Mouse (Mus musculus): ENCODE data around the gene Slc36a3. TPM values are rescaled to one million over a fixed set of nuclear protein-coding genes. Genes with fewer than 3 reads are reported as not detected.
"Not testable (repeated sequence)": the region's sequence is repeated elsewhere in the genome, so short reads cannot be mapped to it uniquely, and the experiment has no call there.

Gene Slc36a3
- polyA plus RNA-seq, 1 experiment from 2014 or later, result not detected

DNA sequence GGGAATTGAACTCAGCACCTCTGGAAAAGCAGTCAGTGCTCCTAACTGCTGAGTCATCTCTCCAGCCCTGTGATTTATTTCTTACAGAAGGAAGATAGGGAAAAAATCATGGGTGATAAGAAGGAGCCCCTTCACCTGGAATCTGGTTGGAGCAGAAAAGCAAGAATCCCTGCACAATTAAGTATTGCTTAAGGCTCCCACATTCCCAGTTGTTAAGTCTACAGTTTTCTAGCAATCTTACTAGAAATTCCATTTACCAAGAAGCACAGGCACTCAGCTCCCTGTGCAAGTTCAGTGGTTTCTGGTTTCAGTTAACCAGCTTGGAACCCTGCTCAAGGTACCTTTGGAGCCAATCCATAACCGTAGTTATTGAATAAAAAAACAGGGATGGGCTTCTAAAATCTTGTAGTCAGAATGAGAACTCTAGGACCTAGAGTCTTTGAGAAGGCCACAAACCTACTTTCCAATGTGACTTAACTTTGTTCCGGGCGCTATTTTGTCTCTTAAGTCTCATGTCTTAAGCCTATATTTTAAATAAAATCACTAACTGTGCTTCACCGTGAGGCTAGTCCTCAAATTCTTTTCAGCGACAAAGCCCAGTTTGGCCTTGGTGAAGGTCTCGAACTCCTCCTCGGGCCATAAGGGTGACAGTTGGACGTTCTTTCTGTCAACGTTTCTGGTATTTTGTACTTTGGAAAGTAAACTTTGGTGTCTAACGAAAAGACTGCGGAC, 54.6 kb downstream of the Slc36a3 start:
- ATAC-seq (no peak), DNase-seq (no peak)
- Histone ChIP-seq H3K27me3 (ENCODE audit: insufficient read depth, low read length) (no peaks in the 10 kb centered on the region), H3K4me2 (ENCODE audit: low read depth, low read length) (peak overlapping the region; percentile 67), H3K9ac (replicated peaks) (peak overlapping the region; percentile 39), H3K4me1 (ENCODE audit: insufficient read depth) (peaks cover 32% of the 10 kb centered on the region), H3K4me3 (ENCODE audit: low read depth, low read length) (peak overlapping the region; percentile 34), H3K27ac (ENCODE audit: low read depth) (peak overlapping the region; percentile 87), H3K36me3 (replicated peaks; ENCODE audit: insufficient read depth, low read length) (no peaks in the 10 kb centered on the region), H3K9me3 (ENCODE audit: low read length) (no peaks in the 10 kb centered on the region)
- no peak for TF ChIP-seq EP300 (IDR thresholded peaks at IDR 0.05; ENCODE audit: low read depth)
- TF ChIP-seq CTCF (IDR thresholded peaks at IDR 0.05; ENCODE audit: low read depth), result no peak
- WGBS (ENCODE audit: insufficient replicate concordance), result 19% methylated on average over 11 of the region's 11 CpGs

DNA sequence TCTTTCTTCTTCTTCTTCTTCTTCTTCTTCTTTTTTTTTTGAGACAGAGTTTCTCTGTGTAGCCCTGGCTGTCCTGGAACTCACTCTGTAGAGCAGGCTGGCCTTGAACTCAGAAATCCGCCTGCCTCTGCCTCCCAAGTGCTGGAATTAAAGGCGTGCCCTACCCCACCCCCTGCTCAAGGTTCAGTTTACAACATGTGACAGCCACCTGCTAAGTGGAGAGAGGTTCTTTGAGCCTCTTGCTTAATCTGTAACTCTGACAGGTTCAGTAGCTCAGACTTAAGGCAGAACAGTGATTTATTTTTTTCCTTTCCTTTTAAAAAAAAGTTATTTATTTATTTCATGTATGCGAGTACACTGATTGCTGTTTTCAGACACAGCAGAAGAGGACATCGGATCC, 55.2 kb downstream of the Slc36a3 start:
- peaks cover 32% of the 10 kb centered on the region for H3K4me1 ChIP-seq (ENCODE audit: insufficient read depth)
- not testable (repeated sequence) for H3K27me3 ChIP-seq (ENCODE audit: insufficient read depth, low read length); H3K4me3 ChIP-seq (ENCODE audit: low read depth, low read length); H3K36me3 ChIP-seq (replicated peaks; ENCODE audit: insufficient read depth, low read length); ATAC-seq; H3K9ac ChIP-seq (replicated peaks); H3K9me3 ChIP-seq (ENCODE audit: low read length); DNase-seq; H3K4me2 ChIP-seq (ENCODE audit: low read depth, low read length)
- WGBS (ENCODE audit: insufficient replicate concordance), result 70% methylated on average over 4 of the region's 4 CpGs
- H3K27ac ChIP-seq (ENCODE audit: low read depth), result peak overlapping the region; percentile 87

DNA sequence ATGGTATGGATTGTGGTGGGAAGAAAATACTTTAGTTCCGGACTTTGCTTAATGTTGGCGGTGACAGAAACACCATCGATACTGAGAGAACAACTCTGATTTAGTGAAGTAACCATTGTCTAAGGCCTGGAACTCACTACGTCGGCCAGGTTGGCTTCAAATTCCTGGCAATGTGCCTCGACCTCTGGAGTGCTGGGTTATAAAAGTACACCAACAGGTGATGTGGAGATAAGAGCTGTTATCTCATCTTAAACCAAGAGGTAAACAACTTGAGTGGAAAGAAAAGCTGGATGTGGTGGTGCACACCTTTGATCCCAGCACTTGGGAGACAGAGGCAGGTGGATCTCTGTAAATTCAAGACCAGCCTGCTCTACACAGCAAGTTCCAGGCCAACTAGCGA, 58.4 kb downstream of the Slc36a3 start:
- Histone ChIP-seq H3K9ac (replicated peaks) (no peak overlapping the region), H3K4me2 (ENCODE audit: low read depth, low read length) (no peak overlapping the region), H3K36me3 (replicated peaks; ENCODE audit: insufficient read depth, low read length) (no peaks in the 10 kb centered on the region), H3K4me3 (ENCODE audit: low read depth, low read length) (no peak overlapping the region), H3K9me3 (ENCODE audit: low read length) (no peaks in the 10 kb centered on the region), H3K27me3 (ENCODE audit: insufficient read depth, low read length) (no peaks in the 10 kb centered on the region), H3K4me1 (ENCODE audit: insufficient read depth) (peaks cover 11% of the 10 kb centered on the region), H3K27ac (ENCODE audit: low read depth) (no peak overlapping the region)
- WGBS (ENCODE audit: insufficient replicate concordance), result 67% methylated on average over 7 of the region's 7 CpGs
- ATAC-seq (no peak), DNase-seq (no peak)
- TF ChIP-seq CTCF (IDR thresholded peaks at IDR 0.05; ENCODE audit: low read depth) (no peak), EP300 (IDR thresholded peaks at IDR 0.05; ENCODE audit: low read depth) (no peak)

DNA sequence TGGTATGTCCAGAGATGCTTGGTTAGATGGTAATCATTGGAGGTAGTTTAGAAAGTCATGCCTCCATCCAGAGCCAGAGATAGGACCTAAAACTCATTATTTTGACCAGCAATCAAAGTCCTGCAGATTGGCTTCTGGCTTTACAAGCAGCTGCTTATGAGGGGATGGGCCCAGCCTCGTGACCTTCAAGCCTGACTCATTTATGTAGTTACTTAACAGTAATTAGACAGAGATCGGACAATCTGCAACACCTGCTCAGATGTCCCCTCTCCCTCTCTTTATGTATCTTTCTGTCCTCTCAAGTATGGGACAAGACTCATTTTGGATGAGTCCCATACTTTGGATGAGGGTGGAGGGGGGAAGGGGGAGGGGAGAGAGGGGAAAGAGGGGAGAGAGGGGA, 61.6 kb downstream of the Slc36a3 start:
- DNase-seq (no peak), ATAC-seq (no peak)
- no peaks in the 10 kb centered on the region for H3K27me3 ChIP-seq (ENCODE audit: insufficient read depth, low read length)
- TF ChIP-seq CTCF (IDR thresholded peaks at IDR 0.05; ENCODE audit: low read depth) (no peak), EP300 (IDR thresholded peaks at IDR 0.05; ENCODE audit: low read depth) (no peak)
- 69% methylated on average over 2 of the region's 2 CpGs for WGBS (ENCODE audit: insufficient replicate concordance)
- H3K4me3 ChIP-seq (ENCODE audit: low read depth, low read length), result no peak overlapping the region
- H3K9me3 ChIP-seq (ENCODE audit: low read length), result no peaks in the 10 kb centered on the region
- no peaks in the 10 kb centered on the region for H3K36me3 ChIP-seq (replicated peaks; ENCODE audit: insufficient read depth, low read length)
- no peak overlapping the region for H3K9ac ChIP-seq (replicated peaks)
- no peak overlapping the region for H3K27ac ChIP-seq (ENCODE audit: low read depth)
- peaks cover 2% of the 10 kb centered on the region; the same call in 1 of the 2 replicates for H3K4me1 ChIP-seq (ENCODE audit: insufficient read depth)
- H3K4me2 ChIP-seq (ENCODE audit: low read depth, low read length), result no peak overlapping the region

DNA sequence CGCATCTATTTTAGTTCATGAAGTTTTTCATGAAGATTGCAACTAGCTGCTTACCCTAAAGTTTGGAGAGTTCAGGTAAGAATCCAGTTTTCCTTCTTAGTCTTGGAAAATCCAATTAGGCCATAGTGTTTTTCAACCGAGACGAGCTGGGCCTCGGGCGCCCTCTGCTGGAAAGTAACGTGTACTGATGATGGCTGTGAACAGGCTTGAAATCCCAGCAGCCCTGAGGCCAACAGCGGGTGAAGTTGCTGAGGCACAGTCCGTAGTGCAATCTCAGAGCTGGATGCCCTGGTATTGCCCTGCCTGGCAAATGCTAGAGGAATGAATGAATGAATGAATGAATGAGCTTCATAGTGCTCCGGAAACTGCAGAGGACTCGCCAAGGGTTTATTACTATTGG, 64.5 kb downstream of the Slc36a3 start:
- ATAC-seq (peak; percentile 51; the same call in 1 of the 2 replicates), DNase-seq (peak; percentile 80)
- no peaks in the 10 kb centered on the region for H3K36me3 ChIP-seq (replicated peaks; ENCODE audit: insufficient read depth, low read length)
- H3K9ac ChIP-seq (replicated peaks), result no peak overlapping the region
- no peak overlapping the region for H3K4me2 ChIP-seq (ENCODE audit: low read depth, low read length)
- H3K9me3 ChIP-seq (ENCODE audit: low read length), result no peaks in the 10 kb centered on the region
- H3K4me1 ChIP-seq (ENCODE audit: insufficient read depth), result no peaks in the 10 kb centered on the region
- 17% methylated on average over 10 of the region's 10 CpGs for WGBS (ENCODE audit: insufficient replicate concordance)
- H3K27me3 ChIP-seq (ENCODE audit: insufficient read depth, low read length), result no peaks in the 10 kb centered on the region
- no peak overlapping the region for H3K4me3 ChIP-seq (ENCODE audit: low read depth, low read length)
- TF ChIP-seq EP300 (IDR thresholded peaks at IDR 0.05; ENCODE audit: low read depth), result no peak
- TF ChIP-seq CTCF (IDR thresholded peaks at IDR 0.05; ENCODE audit: low read depth), result peak; percentile 94
- no peak overlapping the region for H3K27ac ChIP-seq (ENCODE audit: low read depth)

DNA sequence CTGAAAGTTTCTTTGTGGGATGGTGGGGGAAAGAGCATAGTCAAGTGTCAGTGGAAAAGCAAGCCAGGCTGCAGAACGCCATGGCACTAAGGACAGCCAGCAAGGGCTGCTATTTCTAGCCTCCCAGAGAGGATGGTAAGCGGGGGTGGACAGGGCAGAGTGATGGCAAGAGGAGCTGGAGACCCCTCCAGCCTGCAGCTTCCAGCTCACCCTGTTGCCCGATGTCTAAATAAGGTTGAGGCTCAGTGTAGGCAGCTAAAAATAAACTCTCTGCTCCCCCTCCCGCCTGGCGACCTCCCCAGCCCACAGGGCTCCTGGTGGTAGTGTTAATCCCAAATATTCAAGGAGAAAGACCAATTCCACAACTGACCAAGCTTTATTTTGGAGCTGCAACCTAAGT, 66.1 kb downstream of the Slc36a3 start:
- H3K4me1 ChIP-seq (ENCODE audit: insufficient read depth), result no peaks in the 10 kb centered on the region
- H3K9me3 ChIP-seq (ENCODE audit: low read length), result no peaks in the 10 kb centered on the region; the same call in 1 of the 2 replicates
- no peaks in the 10 kb centered on the region for H3K36me3 ChIP-seq (replicated peaks; ENCODE audit: insufficient read depth, low read length)
- no peak for DNase-seq
- 46% methylated on average over 5 of the region's 5 CpGs for WGBS (ENCODE audit: insufficient replicate concordance)
- no peaks in the 10 kb centered on the region for H3K27me3 ChIP-seq (ENCODE audit: insufficient read depth, low read length)
- H3K27ac ChIP-seq (ENCODE audit: low read depth), result no peak overlapping the region
- ATAC-seq, result no peak
- TF ChIP-seq CTCF (IDR thresholded peaks at IDR 0.05; ENCODE audit: low read depth) (no peak), EP300 (IDR thresholded peaks at IDR 0.05; ENCODE audit: low read depth) (no peak)
- H3K4me3 ChIP-seq (ENCODE audit: low read depth, low read length), result no peak overlapping the region
- no peak overlapping the region for H3K9ac ChIP-seq (replicated peaks)
- H3K4me2 ChIP-seq (ENCODE audit: low read depth, low read length), result no peak overlapping the region
